In the genomic region with DNA sequence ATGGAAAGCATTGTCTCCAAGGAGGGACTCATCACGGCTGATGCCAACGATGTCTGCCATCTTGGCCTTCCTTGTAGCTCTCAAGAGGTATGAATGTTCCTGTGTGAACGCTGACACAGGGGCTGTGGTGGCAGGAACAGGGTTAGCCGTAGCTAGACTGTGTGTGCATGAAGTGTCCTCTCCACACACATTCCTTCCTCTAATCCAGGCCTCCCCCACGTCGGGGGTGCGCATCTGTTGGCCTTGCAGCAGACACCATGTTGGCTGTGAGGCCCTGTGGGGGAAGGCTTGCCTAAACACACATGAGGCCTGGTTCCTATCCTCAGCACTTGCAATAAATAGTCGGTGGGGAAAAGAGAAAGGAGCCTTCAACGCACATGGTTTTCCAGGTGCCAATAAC, we compare ENCODE assay signal across 23 mouse cellular contexts. TPM values are rescaled to one million over a fixed set of nuclear protein-coding genes. Genes with fewer than 3 reads are reported as not detected.
"Had no signal": no experiment of that assay in that cellular context is flagged by ENCODE, and none has a peak within 500 bp of the region (broad histone marks: within the 10 kb centered on the region; RNA-seq: fewer than 3 reads in every experiment).

No protein-coding gene starts in this region.

- ATAC-seq: liver, embryonic 12.5 days; midbrain, embryonic 15.5 days had no signal

- H3K9me3 ChIP-seq: limb, embryonic 10.5 days; limb, embryonic 13.5 days; liver, embryonic 12.5 days; liver, embryonic 15.5 days; lung, embryonic 15.5 days; midbrain, embryonic 15.5 days; neural tube, embryonic 13.5 days; stomach, embryonic 15.5 days had no signal

- H3K27me3 ChIP-seq: limb, embryonic 13.5 days; liver, embryonic 12.5 days; liver, embryonic 15.5 days; lung, embryonic 15.5 days; midbrain, embryonic 15.5 days; neural tube, embryonic 13.5 days; stomach, embryonic 15.5 days had no signal

- DNase-seq: kidney, adult 11 months; kidney, adult 8-10 months; kidney, postnatal 14 days; liver; lung, adult 18-20 months; lung, postnatal 14 days; lung, postnatal 4 days; retina, postnatal 1 day; right cerebral cortex, postnatal 25 days; spleen, adult 18-20 months; thymus, adult 2 months; thymus, postnatal 14 days; thymus, postnatal 4 days had no signal

- H3K4me2 ChIP-seq: limb, embryonic 13.5 days; liver, embryonic 12.5 days; liver, embryonic 15.5 days; lung, embryonic 15.5 days; midbrain, embryonic 11.5 days; midbrain, embryonic 15.5 days; neural tube, embryonic 13.5 days; stomach, embryonic 15.5 days had no signal

- H3K9ac ChIP-seq: limb, embryonic 13.5 days; liver, embryonic 12.5 days; liver, embryonic 15.5 days; lung, embryonic 15.5 days; midbrain, embryonic 15.5 days; neural tube, embryonic 13.5 days; stomach, embryonic 15.5 days had no signal

- H3K4me3 ChIP-seq: limb, embryonic 10.5 days; limb, embryonic 13.5 days; liver, embryonic 12.5 days; liver, embryonic 15.5 days; lung, embryonic 15.5 days; midbrain, embryonic 15.5 days; neural tube, embryonic 13.5 days; stomach, embryonic 15.5 days had no signal

- H3K27ac ChIP-seq: limb, embryonic 10.5 days; limb, embryonic 13.5 days; liver, embryonic 12.5 days; liver, embryonic 15.5 days; lung, embryonic 15.5 days; midbrain, embryonic 15.5 days; neural tube, embryonic 13.5 days; stomach, embryonic 15.5 days had no signal

RNA-seq across cellular contexts. Expression of gene H1fx, which starts 15.2 kb away (rescaled TPM):
- total RNA-seq: neutrophil, adult 5-6 weeks had no signal
